In genomic region chr9:23433238-23433637, GRCm38 (mm10) we compare ENCODE assay signal across 10 mouse cellular contexts.
"Had no signal": no experiment of that assay in that cellular context is flagged by ENCODE, and none has a peak within 500 bp of the region (broad histone marks: within the 10 kb centered on the region; RNA-seq: fewer than 3 reads in every experiment).

No protein-coding gene starts in this region.

- ATAC-seq: liver, postnatal 0 days; lung, postnatal 0 days; midbrain, embryonic 13.5 days; midbrain, embryonic 15.5 days had no signal

- DNase-seq: liver, postnatal 0 days; lung, adult 2 months; lung, postnatal 14 days; lung, postnatal 36 days; thymus, adult 2 months; thymus, postnatal 25 days; thymus, postnatal 4 days had no signal
